Mouse (Mus musculus): ENCODE data around the gene Fmr1.
"Not testable (repeated sequence)": the region's sequence is repeated elsewhere in the genome, so short reads cannot be mapped to it uniquely, and the experiment has no call there.

Fmr1 gene

GRCm38 (mm10) chrX:68678333-68678740 is at the start of gene Fmr1:
TSS of gene Fmr1 (plus strand) at chrX:68678541.
- DNase-seq, result peak; percentile 97 to 98

GRCm38 (mm10) chrX:68641603-68642002 is 36.7 kb upstream of the Fmr1 start:
- no peak for DNase-seq

DNA sequence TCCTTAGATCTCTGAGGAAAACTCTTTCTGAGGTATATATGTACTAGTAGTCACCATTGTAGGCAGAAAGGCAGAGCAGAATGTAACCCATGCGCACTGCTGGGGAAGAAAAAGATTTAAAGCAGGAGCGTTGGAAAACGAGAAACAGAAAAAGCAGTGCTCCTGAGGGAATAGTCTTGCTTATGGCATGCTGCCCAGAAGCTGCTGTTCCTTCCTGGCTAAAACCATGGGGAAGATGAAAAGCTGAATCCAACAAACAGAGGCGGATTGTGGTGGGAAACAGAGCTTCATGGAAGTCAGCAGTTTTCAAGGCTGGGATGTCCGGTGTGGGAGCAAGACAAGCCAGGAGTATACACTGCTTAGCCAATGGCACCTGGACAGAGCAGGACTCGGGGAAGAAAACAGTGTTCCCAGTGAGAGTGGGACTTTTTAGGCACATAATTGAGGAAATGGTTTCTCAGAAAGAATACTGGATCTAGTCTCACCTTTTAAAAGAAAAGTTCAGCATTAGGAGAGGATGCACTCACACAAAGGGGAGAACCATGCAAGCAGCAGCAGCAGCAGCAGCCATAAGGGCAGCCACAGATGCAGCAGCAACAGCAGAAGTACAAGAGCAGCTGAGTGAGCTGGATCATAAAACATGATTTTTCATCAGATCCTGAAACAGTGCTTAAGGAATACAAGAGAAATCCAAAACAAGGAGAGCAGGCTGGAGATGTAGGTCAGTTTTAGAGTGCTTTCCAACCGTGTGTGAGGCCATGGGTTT is 33.0 kb upstream of the Fmr1 start:
- peak in 1 of 2 experiments; percentile 2 for DNase-seq

GRCm38 (mm10) chrX:68677508-68677907 is 833 bp upstream of the Fmr1 start:
- no peak for DNase-seq

GRCm38 (mm10) chrX:68678815-68679486 is 610 bp downstream of the Fmr1 start:
- DNase-seq, result peak; percentile 22 to 55

GRCm38 (mm10) chrX:68684706-68685105 is 6.4 kb downstream of the Fmr1 start:
- no peak for DNase-seq

DNA sequence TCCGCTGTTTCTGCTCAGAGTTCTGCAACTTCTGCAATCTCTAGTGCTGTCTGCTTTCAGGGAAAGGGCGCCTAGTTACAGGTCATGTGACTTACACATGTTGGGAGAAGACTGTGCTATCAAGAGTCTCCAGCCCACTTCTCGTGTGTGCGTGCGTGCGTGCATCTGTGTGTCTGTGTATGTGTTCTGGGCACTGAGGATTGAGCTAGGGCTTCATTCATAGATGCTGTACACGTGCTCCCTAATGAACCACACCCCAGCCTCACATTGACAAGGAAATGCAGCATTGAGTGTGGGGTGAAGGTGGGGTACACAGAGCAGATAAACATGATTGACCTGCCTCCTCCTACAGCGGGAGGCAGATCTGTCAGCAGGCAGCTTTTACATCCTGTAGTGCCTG is 13.6 kb downstream of the Fmr1 start:
- DNase-seq, result not testable (repeated sequence)

- no peak for DNase-seq
Measured at GRCm38 (mm10) chrX:68736902-68737301, 58.6 kb downstream of the Fmr1 start.

- no peak for DNase-seq
Measured at GRCm38 (mm10) chrX:68740088-68740487, 61.7 kb downstream of the Fmr1 start.

GRCm38 (mm10) chrX:68761606-68762005 is 83.3 kb downstream of the Fmr1 start, which contains the start of gene Fmr1nb:
TSS of gene Fmr1nb (plus strand) at chrX:68761839.
- DNase-seq, result no peak

Data from kidney, postnatal 25 days (tissue).